ENCODE assay signal across 18 mouse cellular contexts in the genomic region with DNA sequence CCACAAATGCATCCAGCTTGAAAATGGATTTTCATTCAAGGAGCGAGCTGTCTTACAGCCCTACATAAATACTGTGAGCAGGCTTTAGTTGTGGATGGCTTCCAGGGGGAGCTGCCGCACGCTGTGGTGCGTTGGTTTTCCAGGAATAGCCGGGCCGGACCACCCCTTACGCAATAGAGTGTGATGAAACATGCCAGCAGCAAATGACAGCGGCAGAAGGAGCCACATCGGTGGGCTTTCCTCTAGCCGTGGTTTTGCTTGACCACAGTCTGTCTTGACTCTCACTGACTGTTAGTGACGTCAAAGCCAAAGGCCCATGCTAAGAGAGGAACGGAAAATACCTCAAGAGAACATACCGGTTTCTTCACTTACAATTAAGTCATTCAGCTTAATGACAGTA.
A peak's percentile ranks its signal among the peaks of the same experiment; 100 is the strongest.
DNase-seq lines count a peak whose midpoint lies in the region; ATAC-seq lines count a peak whose summit lies in the region.
"Had no signal": no experiment of that assay in that cellular context is flagged by ENCODE, and none has a peak within 500 bp of the region (broad histone marks: within the 10 kb centered on the region; RNA-seq: fewer than 3 reads in every experiment).

No protein-coding gene starts in this region.

- no peak overlapping the region for H3K27ac ChIP-seq in lung, embryonic 16.5 days (ENCODE audit: low read length)
- no peak overlapping the region for H3K27ac ChIP-seq in forebrain, embryonic 16.5 days (ENCODE audit: low read length)
- no peak overlapping the region for H3K27ac ChIP-seq in hindbrain, embryonic 13.5 days
- H3K27ac ChIP-seq: heart, embryonic 13.5 days; hindbrain, embryonic 10.5 days; midbrain, embryonic 12.5 days; neural tube, embryonic 12.5 days had no signal

- H3K36me3 ChIP-seq in lung, embryonic 16.5 days (ENCODE audit: control insufficient read depth, insufficient read depth, low read length) = no peaks in the 10 kb centered on the region
- H3K36me3 ChIP-seq in forebrain, embryonic 16.5 days (ENCODE audit: control insufficient read depth, insufficient read depth) = no peaks in the 10 kb centered on the region
- H3K36me3 ChIP-seq in hindbrain, embryonic 13.5 days = no peaks in the 10 kb centered on the region
- H3K36me3 ChIP-seq: heart, embryonic 13.5 days; hindbrain, embryonic 10.5 days; midbrain, embryonic 12.5 days; neural tube, embryonic 12.5 days had no signal

- ATAC-seq in lung, embryonic 16.5 days (ENCODE audit: low read depth) = peak; percentile 56; the same call in 1 of the 2 replicates
- ATAC-seq in forebrain, embryonic 16.5 days = no peak
- no peak for ATAC-seq in hindbrain, embryonic 13.5 days (ENCODE audit: low FRiP score)
- ATAC-seq: forebrain, embryonic 14.5 days; intestine, embryonic 16.5 days had no signal

- peak; percentile 7 for DNase-seq in gastrocnemius, postnatal 25 days
- no peak for DNase-seq in gastrocnemius, adult 18-20 months (ENCODE audit: low spot score)
- DNase-seq in lung, adult 18-20 months = no peak
- DNase-seq in lung, postnatal 10 days = peak; percentile 14
- DNase-seq in thymus, postnatal 10 days (ENCODE audit: low spot score in 2 of 2) = no peak
- DNase-seq: adrenal gland, postnatal 36 days; cerebellum, adult 11 months; gastrocnemius, postnatal 14 days; thymus, postnatal 36 days had no signal

- H3K9ac ChIP-seq in lung, embryonic 16.5 days (ENCODE audit: low read length) = no peak overlapping the region
- H3K9ac ChIP-seq in forebrain, embryonic 16.5 days (replicated peaks; ENCODE audit: low read depth, low read length) = no peak overlapping the region
- no peak overlapping the region for H3K9ac ChIP-seq in hindbrain, embryonic 13.5 days
- H3K9ac ChIP-seq: heart, embryonic 13.5 days; midbrain, embryonic 12.5 days; neural tube, embryonic 12.5 days had no signal

- 53% methylated on average over 13 of the region's 13 CpGs for WGBS in lung, embryonic 16.5 days
- WGBS in forebrain, embryonic 16.5 days = 91% methylated on average over 13 of the region's 13 CpGs
- WGBS in hindbrain, embryonic 13.5 days = 89% methylated on average over 13 of the region's 13 CpGs

- H3K4me2 ChIP-seq in lung, embryonic 16.5 days (ENCODE audit: low read depth, low read length) = no peak overlapping the region
- H3K4me2 ChIP-seq in forebrain, embryonic 16.5 days (ENCODE audit: low read length) = no peak overlapping the region
- H3K4me2 ChIP-seq in hindbrain, embryonic 13.5 days = no peak overlapping the region
- H3K4me2 ChIP-seq: heart, embryonic 13.5 days; midbrain, embryonic 12.5 days; neural tube, embryonic 12.5 days had no signal

- H3K4me3 ChIP-seq in lung, embryonic 16.5 days (ENCODE audit: low read length) = no peak overlapping the region
- no peak overlapping the region for H3K4me3 ChIP-seq in forebrain, embryonic 16.5 days (replicated peaks; ENCODE audit: low read length)
- no peak overlapping the region for H3K4me3 ChIP-seq in hindbrain, embryonic 13.5 days
- H3K4me3 ChIP-seq: heart, embryonic 13.5 days; hindbrain, embryonic 10.5 days; midbrain, embryonic 12.5 days; neural tube, embryonic 12.5 days had no signal

- no peaks in the 10 kb centered on the region for H3K9me3 ChIP-seq in lung, embryonic 16.5 days (ENCODE audit: control insufficient read depth, low read length)
- H3K9me3 ChIP-seq in forebrain, embryonic 16.5 days (ENCODE audit: control insufficient read depth, low read length) = no peaks in the 10 kb centered on the region
- H3K9me3 ChIP-seq in hindbrain, embryonic 13.5 days = no peaks in the 10 kb centered on the region
- H3K9me3 ChIP-seq: heart, embryonic 13.5 days; hindbrain, embryonic 10.5 days; midbrain, embryonic 12.5 days; neural tube, embryonic 12.5 days had no signal

- H3K4me1 ChIP-seq in lung, embryonic 16.5 days (replicated peaks; ENCODE audit: control insufficient read depth, insufficient read depth, low read length) = no peaks in the 10 kb centered on the region
- H3K4me1 ChIP-seq in forebrain, embryonic 16.5 days (replicated peaks; ENCODE audit: control insufficient read depth, insufficient read depth, low read length) = no peaks in the 10 kb centered on the region
- H3K4me1 ChIP-seq in hindbrain, embryonic 13.5 days (replicated peaks) = no peaks in the 10 kb centered on the region
- H3K4me1 ChIP-seq: heart, embryonic 13.5 days; hindbrain, embryonic 10.5 days; midbrain, embryonic 12.5 days; neural tube, embryonic 12.5 days had no signal

- H3K27me3 ChIP-seq in lung, embryonic 16.5 days (ENCODE audit: control insufficient read depth, insufficient read depth, low read depth, low read length) = no peaks in the 10 kb centered on the region
- no peaks in the 10 kb centered on the region for H3K27me3 ChIP-seq in forebrain, embryonic 16.5 days (replicated peaks; ENCODE audit: control insufficient read depth, insufficient read depth, low read length)
- no peaks in the 10 kb centered on the region for H3K27me3 ChIP-seq in hindbrain, embryonic 13.5 days
- H3K27me3 ChIP-seq: heart, embryonic 13.5 days; midbrain, embryonic 12.5 days; neural tube, embryonic 12.5 days had no signal

Comparison
In these comparisons a context has a peak if more than half of its experiments do, and no peak if none do; other contexts are left out.
1. DNase-seq: peak in gastrocnemius, postnatal 25 days (single experiment) and lung, postnatal 10 days (single experiment); none in gastrocnemius, adult 18-20 months (single experiment), lung, adult 18-20 months (0 of 2) and thymus, postnatal 10 days (0 of 2).